Mouse (Mus musculus) regulatory T cell (primary cell): ENCODE data around the gene Exosc5.

ENCODE experiments used
- in situ Hi-C: fragments of 300-600 bp; cut with MboI, MseI; formaldehyde crosslinking; loops from one replicate; pipeline ENCODE4 v1.15.1; 2025; ENCODE audit warnings: high pct_unique_total_duplicates

Exosc5 gene

GRCm38 (mm10) chr7:25676085-25676781, 17.3 kb downstream of the Exosc5 start:
- in situ Hi-C loops: loop anchor here (25.0 kb wide), 1 partner anchor 1511 kb away; the partner anchor contains the start of genes BC024978, Gm21983, Mia and Rab4b

GRCm38 (mm10) chr7:25677013-25677412, 18.0 kb downstream of the Exosc5 start:
- in situ Hi-C loops: loop anchor here (25.0 kb wide), 1 partner anchor 1510 kb away; the partner anchor contains the start of genes BC024978, Gm21983, Mia and Rab4b

- in situ Hi-C loops: loop anchor here (10.0 to 25.0 kb wide), 2 partner anchors 1305 to 1507 kb away; partner anchors contain the start of genes BC024978, Gm21983, Kcnn4 and Mia
These were observed 21.0 kb downstream of the Exosc5 start for GRCm38 (mm10) chr7:25679971-25680370.

GRCm38 (mm10) chr7:25680514-25681258, 21.7 kb downstream of the Exosc5 start, which contains the start of gene B9d2:
B9d2 (plus strand) TSS chr7:25680780.
- in situ Hi-C loops: loop anchor here (10.0 to 25.0 kb wide), 2 partner anchors 1306 to 1507 kb away; partner anchors contain the start of genes BC024978, Gm21983, Kcnn4 and Mia

- in situ Hi-C loops: loop anchor here (10.0 to 25.0 kb wide), 2 partner anchors 1307 to 1506 kb away; partner anchors contain the start of genes BC024978, Gm21983, Kcnn4 and Mia
These were observed 22.6 kb downstream of the Exosc5 start for GRCm38 (mm10) chr7:25681341-25682231.

GRCm38 (mm10) chr7:25683474-25684180, 24.7 kb downstream of the Exosc5 start:
- in situ Hi-C loops: loop anchor here (10.0 to 25.0 kb wide), 2 partner anchors 1309 to 1504 kb away; partner anchors contain the start of genes BC024978, Gm21983, Kcnn4 and Mia

GRCm38 (mm10) chr7:25684659-25685058, 25.7 kb downstream of the Exosc5 start:
- in situ Hi-C loops: loop anchor here (10.0 to 25.0 kb wide), 2 partner anchors 1310 to 1503 kb away; partner anchors contain the start of genes BC024978, Gm21983, Kcnn4 and Mia

- in situ Hi-C loops: loop anchor here (10.0 to 25.0 kb wide), 2 partner anchors 1311 to 1501 kb away; partner anchors contain the start of genes BC024978, Gm21983, Kcnn4 and Mia
These were observed 27.0 kb downstream of the Exosc5 start for GRCm38 (mm10) chr7:25685926-25686470.

GRCm38 (mm10) chr7:25686680-25687531, 27.9 kb downstream of the Exosc5 start, which contains the start of gene Tgfb1:
Tgfb1 (plus strand) TSS chr7:25687002.
- in situ Hi-C loops: loop anchor here (10.0 to 25.0 kb wide), 2 partner anchors 1312 to 1500 kb away; partner anchors contain the start of genes BC024978, Gm21983, Kcnn4 and Mia

GRCm38 (mm10) chr7:25687811-25688401, 28.9 kb downstream of the Exosc5 start:
- in situ Hi-C loops: loop anchor here (10.0 to 25.0 kb wide), 2 partner anchors 1313 to 1499 kb away; partner anchors contain the start of genes BC024978, Gm21983, Kcnn4 and Mia

- in situ Hi-C loops: loop anchor here (10.0 to 25.0 kb wide), 2 partner anchors 1314 to 1498 kb away; partner anchors contain the start of genes BC024978, Gm21983, Kcnn4 and Mia
These were observed 30.0 kb downstream of the Exosc5 start for GRCm38 (mm10) chr7:25688810-25689586.

GRCm38 (mm10) chr7:25689603-25690021, 30.6 kb downstream of the Exosc5 start:
- in situ Hi-C loops: loop anchor here (10.0 to 25.0 kb wide), 2 partner anchors 1315 to 1498 kb away; partner anchors contain the start of genes BC024978, Gm21983, Kcnn4 and Mia

GRCm38 (mm10) chr7:25690051-25690450, 31.1 kb downstream of the Exosc5 start:
- in situ Hi-C loops: loop anchor here (25.0 kb wide), 1 partner anchor 1497 kb away; the partner anchor contains the start of genes BC024978, Gm21983, Mia and Rab4b

GRCm38 (mm10) chr7:25694104-25694503, 35.1 kb downstream of the Exosc5 start:
- in situ Hi-C loops: loop anchor here (25.0 kb wide), 1 partner anchor 1493 kb away; the partner anchor contains the start of genes BC024978, Gm21983, Mia and Rab4b

- in situ Hi-C loops: loop anchor here (25.0 kb wide), 1 partner anchor 1487 kb away; the partner anchor contains the start of genes BC024978, Gm21983, Mia and Rab4b
These were observed 40.9 kb downstream of the Exosc5 start for GRCm38 (mm10) chr7:25699851-25700250.

GRCm38 (mm10) chr7:25700732-25701131, 41.8 kb downstream of the Exosc5 start:
- in situ Hi-C loops: no loop called here

- in situ Hi-C loops: no loop called here
These were observed 43.4 kb downstream of the Exosc5 start for GRCm38 (mm10) chr7:25702350-25702749.
